Mouse (Mus musculus) CH12.LX (cell line): ENCODE measurements around the gene Sdhd.

Source experiments
- CTCF ChIP-seq, 2 experiments: IDR thresholded peaks in 1 of 2; conservative IDR thresholded peaks in 1 of 2; 2 replicates each; pipeline ENCODE4 v1.5.1; 2011 to 2012; ENCODE audit warnings: low read depth in 2 of 2, low read length in 2 of 2, improper control_type of control experiment in 1 of 2, inconsistent platforms in 1 of 2, mild to moderate bottlenecking in 1 of 2, moderate library complexity in 1 of 2
- KAT2A ChIP-seq: IDR thresholded peaks from 2 replicates; pipeline ENCODE4 v1.6.1; 2012; ENCODE audit warnings: low read length, improper control_type of control experiment, inconsistent platforms; ENCODE audit not compliant: insufficient replicate concordance
- MEF2A ChIP-seq: IDR thresholded peaks from 2 replicates; pipeline ENCODE4 v1.6.1; 2014; ENCODE audit warnings: low read depth, mild to moderate bottlenecking, inconsistent platforms, low read length, improper control_type of control experiment, borderline replicate concordance
- MYC ChIP-seq: IDR thresholded peaks from 2 replicates; pipeline ENCODE4 v1.6.1; 2011; ENCODE audit warnings: low read depth, mild to moderate bottlenecking, improper control_type of control experiment, low read length
- POLR2A ChIP-seq: IDR thresholded peaks from 2 replicates; pipeline ENCODE4 v1.6.1; 2011; ENCODE audit warnings: low read depth, mild to moderate bottlenecking, improper control_type of control experiment, low read length
- POLR2AphosphoS2 ChIP-seq: IDR thresholded peaks from 2 replicates; pipeline ENCODE4 v1.6.1; 2011; ENCODE audit warnings: low read depth, low read length, improper control_type of control experiment
- UBTF ChIP-seq: IDR thresholded peaks from 2 replicates; pipeline ENCODE4 v1.6.1; 2012; ENCODE audit warnings: low read depth, mild to moderate bottlenecking, inconsistent platforms, low read length, improper control_type of control experiment, moderate library complexity
- USF1 ChIP-seq: IDR thresholded peaks from 2 replicates; pipeline ENCODE4 v1.6.1; 2014; ENCODE audit warnings: low read depth, mild to moderate bottlenecking, inconsistent platforms, low read length, improper control_type of control experiment
- ZC3H11A ChIP-seq: IDR thresholded peaks from 2 replicates; pipeline ENCODE4 v1.6.1; 2012; ENCODE audit warnings: low read depth, mild to moderate bottlenecking, inconsistent platforms, low read length, improper control_type of control experiment

DNA sequence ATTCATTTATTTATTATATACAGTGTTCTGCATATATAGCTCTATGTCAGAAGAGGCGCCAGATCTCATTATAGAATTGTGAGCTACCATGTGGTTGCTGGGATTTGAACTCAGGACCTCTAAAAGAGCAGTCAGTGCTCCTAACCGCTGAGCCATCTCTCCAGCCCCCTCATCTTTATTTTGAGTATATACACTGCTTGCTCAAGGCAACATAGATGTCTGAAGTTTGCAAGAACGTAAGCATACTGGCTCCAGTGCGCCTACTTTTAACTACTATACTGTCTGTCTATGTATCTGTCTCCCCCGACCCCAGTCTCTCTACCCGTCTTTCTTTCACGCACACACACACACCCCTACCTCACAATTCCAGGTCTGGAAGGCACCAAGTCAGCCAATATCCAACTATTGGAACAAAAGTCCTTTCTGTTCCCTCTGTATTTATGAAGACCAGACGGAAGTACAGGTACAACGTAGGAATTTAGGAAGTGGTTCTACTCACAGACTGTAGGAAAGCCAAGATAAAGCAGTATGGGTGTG lies 14.2 kb upstream of the Sdhd start:
- TF ChIP-seq POLR2A (no peak), CTCF (conservative IDR thresholded peaks at IDR 0.05 in 1 of 2, IDR thresholded peaks at IDR 0.05 in 1 of 2; ENCODE audit: low read depth in 2 of 2, low read length in 2 of 2) (no peak), POLR2AphosphoS2 (no peak), USF1 (no peak), MYC (no peak), MEF2A (no peak), KAT2A (no peak), UBTF (no peak), ZC3H11A (no peak)
